Mouse (Mus musculus): ENCODE data around the gene Dhx58.

Gene Dhx58

GRCm38 (mm10) chr11:100703366-100703765 lies 705 bp downstream of the Dhx58 start:
- CTCF ChIA-PET = interaction anchor here (1.1 to 1.9 kb wide), 2 partner anchors 9 to 10 kb away, joined by 10 to 25 read pairs; partner anchors contain the start of genes Hspb9, Kat2a and Zfp385c

- CTCF ChIA-PET = interaction anchor here (1.1 to 1.9 kb wide), 2 partner anchors 10 kb away, joined by 10 to 25 read pairs; partner anchors contain the start of genes Hspb9, Kat2a and Zfp385c
Observed at GRCm38 (mm10) chr11:100702906-100703305, 1.2 kb downstream of the Dhx58 start.

GRCm38 (mm10) chr11:100702081-100702851 lies 1.8 kb downstream of the Dhx58 start:
- CTCF ChIA-PET = interaction anchor here (0.8 to 1.9 kb wide), 3 partner anchors 9 to 257 kb away, joined by 3 to 25 read pairs (median 10); partner anchors contain the start of genes Hspb9, Kat2a and Zfp385c

DNA sequence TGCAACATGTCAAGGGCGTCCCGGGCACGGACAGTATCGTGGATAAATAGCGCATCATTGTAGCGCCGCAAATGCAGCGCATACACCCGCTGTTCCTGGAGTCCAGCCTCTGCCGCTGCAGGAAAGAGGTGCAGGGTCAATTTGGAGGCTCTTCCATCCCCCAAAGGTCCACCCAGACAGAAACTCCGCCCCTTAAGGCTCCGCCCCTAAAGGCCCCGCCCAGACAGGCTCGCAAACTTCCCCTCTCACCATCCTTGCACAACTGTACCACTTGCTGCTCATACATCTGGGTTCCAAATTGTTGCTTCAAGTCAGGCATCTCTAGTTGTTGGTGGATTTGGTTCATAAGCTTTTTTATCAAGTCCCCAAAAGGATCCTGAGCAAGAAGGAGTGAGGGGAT lies 2.8 kb downstream of the Dhx58 start:
- CTCF ChIA-PET = interaction anchor here (0.6 to 0.8 kb wide), 2 partner anchors 131 to 258 kb away, joined by 3 read pairs; no protein-coding TSS in a partner anchor

DNA sequence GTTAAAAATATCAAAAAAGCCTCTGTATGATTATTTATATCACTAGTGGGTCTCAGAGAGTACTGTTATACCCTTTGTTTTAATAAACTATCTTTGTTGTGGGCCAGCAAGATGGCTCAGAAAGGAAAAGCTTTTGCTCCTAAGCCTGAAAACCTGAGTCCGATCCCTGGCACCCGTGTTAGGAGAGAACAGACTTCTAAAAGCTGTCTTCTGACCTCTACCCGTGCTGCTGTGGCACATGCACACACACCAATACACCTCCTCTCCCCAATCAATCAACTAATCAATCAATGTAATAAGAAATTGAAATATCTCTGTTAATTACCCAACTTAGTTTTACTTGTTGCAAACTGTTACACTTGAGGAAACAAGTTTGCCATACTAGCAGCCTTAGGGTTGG lies 3.4 kb downstream of the Dhx58 start:
- CTCF ChIA-PET = interaction anchor here (0.6 to 0.7 kb wide), 2 partner anchors 130 to 139 kb away, joined by 3 read pairs; no protein-coding TSS in a partner anchor

DNA sequence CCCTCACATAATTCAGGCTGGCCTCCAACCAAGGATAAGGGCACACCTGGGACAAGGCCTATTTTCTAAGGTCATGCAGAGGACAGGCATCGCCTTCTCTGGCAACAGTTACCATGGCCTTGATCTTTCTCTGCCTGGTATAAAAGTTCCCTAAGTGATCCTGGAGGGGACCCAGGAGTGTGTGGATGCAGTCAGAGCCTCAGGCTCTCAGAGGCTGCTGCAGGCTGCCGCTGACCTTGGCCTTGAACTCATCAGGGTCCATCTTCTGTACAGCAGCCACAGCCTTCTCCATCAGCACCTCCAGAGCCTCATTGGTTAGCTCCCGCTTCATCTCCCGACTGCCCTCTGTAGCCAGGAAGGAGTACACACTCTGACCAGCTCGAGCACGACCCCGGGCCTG lies 6.2 kb downstream of the Dhx58 start:
- CTCF ChIA-PET = interaction anchor here (0.6 kb wide), 1 partner anchor 78 kb away, joined by 7 read pairs; the partner anchor contains the start of gene Dnajc7

DNA sequence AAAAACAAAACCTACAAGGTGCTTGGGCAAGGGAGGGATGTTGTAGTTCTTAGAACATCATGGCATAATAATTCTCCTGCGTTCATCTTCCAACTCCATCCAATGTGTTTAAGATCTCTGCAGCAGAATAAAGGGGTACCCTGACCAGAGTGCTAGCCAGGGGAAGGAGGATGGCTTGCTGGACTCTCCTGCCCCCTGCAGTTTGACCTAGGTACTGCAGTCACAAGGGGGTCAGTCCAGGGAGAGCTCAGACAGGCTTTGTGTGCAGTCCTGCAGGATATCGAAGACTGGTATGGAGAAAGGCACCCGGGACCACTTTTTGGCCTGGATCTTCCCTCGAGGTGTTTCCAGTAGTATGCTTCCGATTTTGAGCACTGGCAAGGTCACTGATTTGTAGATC lies 9.1 kb downstream of the Dhx58 start:
- CTCF ChIA-PET = interaction anchor here (1.1 kb wide), 1 partner anchor 113 kb away, joined by 8 read pairs; no protein-coding TSS in a partner anchor

DNA sequence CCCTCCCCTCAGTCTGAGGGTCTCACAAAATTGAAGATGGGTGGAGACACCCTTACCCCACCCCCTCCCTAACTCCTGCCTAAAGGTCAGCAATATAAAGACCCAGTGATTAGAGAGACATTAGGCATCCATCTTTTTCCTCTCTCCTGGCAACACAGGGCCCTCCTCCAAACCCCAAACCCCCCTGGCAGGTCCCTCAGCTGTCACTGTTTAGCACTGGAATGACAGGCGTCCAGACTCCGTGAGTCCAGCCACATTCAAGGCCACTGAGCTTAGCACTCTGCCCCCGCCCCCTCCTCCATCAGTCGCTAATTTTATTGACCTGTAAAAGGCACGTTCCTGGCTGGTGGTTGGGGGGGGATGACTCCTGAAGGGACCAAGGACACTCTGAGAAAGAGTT lies 10.9 kb downstream of the Dhx58 start:
- CTCF ChIA-PET = interaction anchor here (0.5 to 1.4 kb wide), 4 partner anchors 10 to 248 kb away, joined by 5 to 10 read pairs (median 8); no protein-coding TSS in a partner anchor

- CTCF ChIA-PET = interaction anchor here (1.4 kb wide), 1 partner anchor 11 kb away, joined by 10 read pairs; no protein-coding TSS in a partner anchor
Observed at GRCm38 (mm10) chr11:100692164-100692616, 11.9 kb downstream of the Dhx58 start, which contains the start of gene Zfp385c. Gene Zfp385c (minus strand): TSS chr11:100692455.

GRCm38 (mm10) chr11:100690389-100690788 lies 13.7 kb downstream of the Dhx58 start:
- CTCF ChIA-PET = interaction anchor here (0.6 kb wide), 1 partner anchor 104 kb away, joined by 4 read pairs; no protein-coding TSS in a partner anchor

DNA sequence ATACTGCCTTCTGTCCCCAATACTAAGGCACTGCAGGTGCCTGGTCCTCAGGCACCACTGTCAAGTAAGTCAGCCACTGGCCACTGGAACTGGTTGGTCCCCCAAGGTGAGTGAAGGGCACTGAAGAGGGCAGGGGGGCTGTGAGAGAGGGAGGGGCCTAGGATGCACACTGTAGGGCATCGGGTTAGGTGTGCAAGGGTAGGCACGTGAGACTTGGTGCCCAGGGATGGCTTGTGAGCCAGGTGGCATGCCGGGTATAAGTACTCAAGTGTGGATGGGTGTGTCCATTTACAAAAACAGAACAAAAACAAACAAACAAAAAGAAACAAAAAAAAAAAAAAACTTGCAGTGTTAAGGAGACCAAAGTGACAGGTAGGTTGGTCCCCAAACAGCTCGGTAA lies 15.6 kb downstream of the Dhx58 start:
- CTCF ChIA-PET = interaction anchor here (0.6 kb wide), 1 partner anchor 52 kb away, joined by 5 read pairs; no protein-coding TSS in a partner anchor

- CTCF ChIA-PET = interaction anchor here (0.6 kb wide), 1 partner anchor 1341 kb away, joined by 4 read pairs; no protein-coding TSS in a partner anchor
Observed at GRCm38 (mm10) chr11:100687265-100687664, 16.8 kb downstream of the Dhx58 start.

GRCm38 (mm10) chr11:100685371-100685770 lies 18.7 kb downstream of the Dhx58 start:
- CTCF ChIA-PET = interaction anchor here (0.6 to 0.7 kb wide), 2 partner anchors 128 to 261 kb away, joined by 3 to 6 read pairs; no protein-coding TSS in a partner anchor

DNA sequence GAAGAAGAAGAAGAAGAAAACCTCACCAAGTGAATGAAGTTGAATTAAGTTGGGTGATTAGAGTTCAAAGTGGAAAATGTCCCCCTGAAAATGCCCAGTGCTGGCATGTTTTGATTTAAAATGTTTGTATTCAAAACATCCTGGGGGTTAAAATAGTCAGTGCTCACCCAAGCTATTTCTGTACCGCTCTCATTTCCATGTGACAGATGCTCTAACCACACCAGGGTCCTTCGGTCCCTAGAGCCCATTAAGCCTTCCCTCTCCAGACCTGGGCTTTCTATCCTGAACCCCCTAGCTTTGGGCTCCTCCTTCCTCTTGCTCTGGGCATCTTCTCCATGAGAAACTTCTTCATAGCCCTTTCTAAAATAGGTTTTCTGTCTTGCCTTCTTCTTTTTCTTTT lies 20.0 kb downstream of the Dhx58 start:
- CTCF ChIA-PET = no interaction called here

- CTCF ChIA-PET = no interaction called here
Observed at GRCm38 (mm10) chr11:100682526-100682925, 21.5 kb downstream of the Dhx58 start.

DNA sequence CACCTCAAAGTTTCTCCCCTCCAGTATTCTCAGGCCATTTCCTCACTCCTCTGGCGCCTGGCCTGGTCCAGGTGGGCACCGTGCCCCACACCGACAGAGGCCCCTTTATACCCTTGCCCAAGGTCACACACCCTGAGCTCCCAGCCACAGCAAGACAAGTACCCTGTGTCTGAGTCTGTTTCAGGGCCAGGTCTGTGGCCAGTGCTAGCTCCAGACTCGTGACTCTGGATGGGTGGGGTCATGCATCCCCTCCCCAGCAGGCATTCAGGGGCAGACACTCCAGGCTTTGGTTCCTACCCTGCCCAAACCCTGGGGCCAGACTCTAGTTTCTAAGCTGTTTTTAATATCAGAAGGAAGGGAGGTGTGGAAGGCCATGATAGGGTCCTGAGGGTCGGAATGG lies 22.2 kb downstream of the Dhx58 start:
- CTCF ChIA-PET = no interaction called here

DNA sequence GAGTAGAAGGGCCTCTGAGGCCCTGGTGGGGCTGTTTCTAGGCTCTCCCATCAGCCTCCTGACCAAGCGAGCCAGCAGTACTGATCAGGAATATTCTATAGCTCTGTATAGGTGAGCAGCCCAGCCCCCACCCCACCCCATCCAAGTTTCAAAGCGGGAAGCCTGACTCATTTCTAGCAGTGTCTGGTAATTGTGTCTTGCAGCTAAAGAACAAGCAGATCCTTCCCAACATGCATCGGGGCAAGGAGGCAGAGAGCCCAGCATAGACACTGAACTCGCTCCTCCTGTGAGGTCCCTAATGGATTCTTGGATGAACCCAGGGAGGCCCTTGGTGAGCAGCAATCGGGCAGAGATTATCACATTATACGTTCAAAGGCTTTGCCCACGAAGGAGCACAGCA lies 26.3 kb downstream of the Dhx58 start:
- CTCF ChIA-PET = no interaction called here

DNA sequence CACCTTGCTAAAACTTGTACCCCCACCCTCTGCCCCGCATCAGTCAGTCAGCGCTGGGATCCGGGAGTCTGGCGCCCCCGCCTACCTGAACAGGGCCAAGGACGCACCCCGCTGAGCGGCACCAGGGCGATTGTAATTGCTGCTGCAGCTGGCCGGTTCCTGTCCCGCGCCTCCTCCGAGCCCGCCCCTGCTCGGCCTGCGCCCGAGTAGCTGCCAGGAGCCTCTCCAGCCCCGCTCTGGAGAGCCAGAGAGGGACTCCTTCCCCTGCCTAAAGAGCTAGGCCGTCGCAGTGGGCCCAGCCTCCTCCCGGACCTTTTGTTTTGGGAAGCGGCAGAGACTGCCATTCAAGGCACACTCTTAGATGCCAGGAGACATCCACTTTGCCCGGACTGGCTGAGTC lies 30.9 kb downstream of the Dhx58 start:
- CTCF ChIA-PET = no interaction called here

- CTCF ChIA-PET = no interaction called here
Observed at GRCm38 (mm10) chr11:100671956-100672355, 32.1 kb downstream of the Dhx58 start.

- CTCF ChIA-PET = interaction anchor here (0.6 kb wide), 1 partner anchor 522 kb away, joined by 3 read pairs; no protein-coding TSS in a partner anchor
Observed at GRCm38 (mm10) chr11:100671049-100671448, 33.0 kb downstream of the Dhx58 start.

DNA sequence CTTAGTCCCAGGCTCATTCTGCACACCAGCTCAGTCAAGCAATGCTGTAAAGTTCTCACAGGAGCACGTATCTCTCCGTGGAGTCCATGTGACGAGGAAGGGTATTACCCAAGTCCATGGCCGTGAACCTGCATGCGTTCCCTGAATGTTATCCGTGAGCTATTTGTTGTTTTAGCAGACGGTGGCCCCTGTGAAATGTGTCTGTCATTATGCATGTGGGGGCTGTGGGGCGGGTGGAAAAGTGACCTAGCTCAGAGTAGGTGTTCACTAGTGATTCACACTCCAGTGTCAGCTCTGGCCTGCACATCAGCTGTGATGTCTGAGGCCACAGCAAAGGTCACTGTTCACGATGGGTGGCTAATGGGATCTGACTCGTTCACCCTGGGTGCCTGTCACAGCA lies 44.3 kb downstream of the Dhx58 start:
- CTCF ChIA-PET = no interaction called here

GRCm38 (mm10) chr11:100656458-100656857 lies 47.6 kb downstream of the Dhx58 start:
- CTCF ChIA-PET = interaction anchor here (0.6 to 0.7 kb wide), 2 partner anchors 37 to 65 kb away, joined by 3 to 7 read pairs; no protein-coding TSS in a partner anchor
